Mouse (Mus musculus) liver, embryonic 13.5 days (tissue): Measurements from ENCODE around the gene Olfr56. TPM values are rescaled to one million over a fixed set of nuclear protein-coding genes. Genes with fewer than 3 reads are reported as not detected.
"Not testable (repeated sequence)": the region's sequence is repeated elsewhere in the genome, so short reads cannot be mapped to it uniquely, and the experiment has no call there.

Experiments
- ATAC-seq: fragments of 200-750 bp; cut with Nextera tagmentation; 2 replicates; pipeline ENCODE4 v1.8.0; 2017; ENCODE audit warnings: low read depth, mild to moderate bottlenecking, moderate number of reproducible peaks, moderate library complexity
- DNase-seq: peaks from one replicate; pipeline ENCODE4 v3.0.0; 2022
- H3K27ac ChIP-seq: fragments of 300-500 bp; sonication (generic); 2 replicates; pipeline ENCODE4 v1.5.1; 2015; ENCODE audit warnings: moderate library complexity, mild to moderate bottlenecking, inconsistent platforms
- H3K27me3 ChIP-seq: fragments of 300-500 bp; sonication (generic); 2 replicates; pipeline ENCODE4 v1.6.1; 2015; ENCODE audit warnings: mild to moderate bottlenecking, inconsistent platforms
- H3K36me3 ChIP-seq: fragments of 300-500 bp; sonication (generic); 2 replicates; pipeline ENCODE4 v1.6.1; 2015; ENCODE audit warnings: mild to moderate bottlenecking, inconsistent platforms
- H3K4me1 ChIP-seq: fragments of 300-500 bp; sonication (generic); replicated peaks from 2 replicates; pipeline ENCODE4 v1.6.1; 2015; ENCODE audit warnings: inconsistent platforms
- H3K4me2 ChIP-seq: fragments of 300-500 bp; sonication (generic); 2 replicates; pipeline ENCODE4 v1.6.1; 2015; ENCODE audit warnings: inconsistent platforms, mild to moderate bottlenecking, moderate library complexity
- H3K4me3 ChIP-seq: fragments of 300-500 bp; sonication (generic); replicated peaks from 2 replicates; pipeline ENCODE4 v1.5.1; 2015; ENCODE audit warnings: mild to moderate bottlenecking, inconsistent platforms
- H3K9ac ChIP-seq: fragments of 300-500 bp; sonication (generic); 2 replicates; pipeline ENCODE4 v1.6.1; 2015; ENCODE audit warnings: mild to moderate bottlenecking, inconsistent platforms
- H3K9me3 ChIP-seq: fragments of 300-500 bp; sonication (generic); replicated peaks from 2 replicates; pipeline ENCODE4 v1.6.1; 2016; ENCODE audit warnings: inconsistent platforms
- WGBS: fragments of 180-500 bp; shearing (Covaris S2); methylation state at CpG from one replicate; pipeline ENCODE4 v1.1.7; 2015; ENCODE audit not compliant: insufficient replicate concordance; 5-methylcytosine and 5-hydroxymethylcytosine counted together
- polyA plus RNA-seq: library from polyadenylated mRNA; unstranded; fragments of >200 nt; fragmentation: Nextera tagmentation; extraction: Ambion mirVana; gene quantifications from 2 replicates; pipeline ENCODE4 v1.2.1, GENCODE M21; 2015

The Olfr56 gene
- polyA plus RNA-seq, result 0.05 and 0.12 TPM in 2 replicates

DNA sequence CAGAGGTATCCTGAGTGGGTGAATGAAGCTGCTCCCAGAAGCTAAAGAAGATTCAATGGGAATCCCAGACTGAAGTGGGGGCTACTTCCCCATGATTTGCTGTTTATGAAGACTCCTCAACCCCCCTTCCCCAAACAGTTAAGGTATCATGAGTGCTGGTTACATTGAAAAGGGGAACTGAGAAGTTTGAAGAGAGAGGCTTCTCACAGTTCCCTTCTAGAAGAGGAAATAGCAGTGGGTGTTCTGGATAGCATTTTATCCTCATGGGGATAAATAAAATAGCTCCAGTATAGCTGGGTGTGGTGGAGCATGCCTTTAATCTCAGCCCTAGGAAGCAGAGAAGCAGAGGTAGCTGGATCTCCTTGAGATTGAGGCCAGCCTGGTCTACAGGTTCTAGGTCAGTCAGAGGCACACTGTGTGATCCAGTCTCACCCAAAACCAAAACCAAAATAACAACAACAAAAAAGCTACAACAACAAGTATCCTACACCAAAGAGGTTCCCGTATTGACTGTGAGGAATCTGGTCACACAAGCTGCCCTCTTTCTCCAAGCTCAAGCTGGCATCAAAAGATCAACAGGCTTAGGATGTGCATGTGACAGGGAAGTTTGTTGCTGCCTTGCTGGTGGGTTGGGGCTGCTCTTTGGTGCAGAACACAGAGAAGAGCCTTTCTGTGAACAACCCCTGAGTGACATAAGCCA lies at the start of gene Olfr56:
Gene Olfr56 (plus strand): TSS at position 650 of the 700 bp plus-strand sequence.
- DNase-seq, H3K27ac ChIP-seq, H3K9ac ChIP-seq, H3K4me1 ChIP-seq, H3K9me3 ChIP-seq, H3K27me3 ChIP-seq, H3K4me3 ChIP-seq, H3K36me3 ChIP-seq, ATAC-seq, H3K4me2 ChIP-seq: not testable (repeated sequence)
- WGBS, result no CpG with 5 or more reads among the region's 1 CpGs

DNA sequence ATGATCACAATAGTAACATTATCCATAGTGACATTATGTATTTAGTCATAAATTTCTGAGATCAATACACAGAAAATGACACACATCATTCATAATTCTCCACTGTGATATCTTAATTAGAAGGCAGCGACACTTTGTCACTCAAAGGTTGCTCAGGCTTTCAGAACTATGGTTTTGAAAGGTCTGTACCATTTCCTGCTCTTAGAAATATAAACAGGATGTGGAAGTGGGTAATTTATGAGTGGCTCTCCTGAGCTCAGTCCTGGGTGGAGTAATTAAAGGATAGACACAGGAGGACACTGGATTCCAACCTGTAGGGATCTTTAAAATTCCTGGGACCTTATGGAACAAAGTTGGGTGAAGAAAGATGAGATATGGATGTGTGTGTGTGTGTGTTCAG lies 45.3 kb upstream of the Olfr56 start:
- H3K9me3 ChIP-seq, H3K27ac ChIP-seq, H3K9ac ChIP-seq, H3K4me3 ChIP-seq, H3K4me1 ChIP-seq, ATAC-seq, H3K36me3 ChIP-seq, DNase-seq, H3K27me3 ChIP-seq, H3K4me2 ChIP-seq: not testable (repeated sequence)
- 42% methylated on average over 1 of the region's 1 CpGs for WGBS

DNA sequence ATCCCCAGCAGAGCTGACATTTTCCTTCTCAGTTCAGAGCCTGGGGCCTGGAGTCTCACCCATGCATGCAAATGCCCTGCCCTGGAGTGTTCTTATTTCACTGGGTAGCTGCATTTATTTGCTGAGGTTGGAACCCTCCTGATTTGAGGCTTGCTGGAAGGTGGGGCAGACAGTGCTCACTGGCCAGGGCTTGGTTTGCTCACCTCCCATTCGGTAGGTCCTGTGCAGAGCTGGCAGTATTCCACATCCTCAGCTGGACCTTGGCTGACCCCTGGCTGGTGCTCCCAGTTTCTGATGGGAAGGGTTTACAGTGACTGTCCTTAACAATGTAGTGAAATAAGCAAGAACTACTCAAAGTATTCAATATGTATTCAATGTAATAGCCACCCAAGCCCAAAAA lies 44.8 kb upstream of the Olfr56 start:
- ATAC-seq, result 0 out of 2 replicates have a peak, but pooled peaks have one; percentile 51
- WGBS, result 45% methylated on average over 1 of the region's 1 CpGs

DNA sequence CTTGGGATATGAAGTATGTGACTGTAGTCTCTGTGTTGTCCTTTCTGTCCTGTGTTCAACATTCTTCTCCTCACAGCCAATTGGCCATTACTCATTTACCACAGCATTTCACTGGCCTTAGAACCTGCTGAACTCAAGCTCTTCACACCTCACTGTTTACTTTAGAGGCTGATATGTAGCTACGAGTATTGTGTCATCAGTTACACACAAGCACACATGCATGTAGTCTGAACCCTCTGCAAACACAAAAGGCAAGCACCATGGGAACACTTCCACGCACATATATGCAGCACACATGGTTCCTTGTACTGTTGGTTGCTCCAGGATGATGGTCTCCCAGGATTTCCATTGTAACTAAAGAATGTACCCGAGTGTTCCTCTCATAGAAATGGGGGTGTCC lies 43.4 kb upstream of the Olfr56 start:
- not testable (repeated sequence) for H3K4me1 ChIP-seq, H3K9ac ChIP-seq, H3K4me2 ChIP-seq, H3K4me3 ChIP-seq, H3K36me3 ChIP-seq, H3K27me3 ChIP-seq, H3K9me3 ChIP-seq, ATAC-seq, H3K27ac ChIP-seq, DNase-seq
- WGBS, result no CpG with 5 or more reads among the region's 3 CpGs

More for the DNA sequence above, 44.8 kb upstream of the Olfr56 start:
- not testable (repeated sequence) for H3K4me2 ChIP-seq, H3K36me3 ChIP-seq, H3K4me1 ChIP-seq, DNase-seq, H3K27ac ChIP-seq, H3K9me3 ChIP-seq, H3K27me3 ChIP-seq, H3K9ac ChIP-seq, H3K4me3 ChIP-seq

DNA sequence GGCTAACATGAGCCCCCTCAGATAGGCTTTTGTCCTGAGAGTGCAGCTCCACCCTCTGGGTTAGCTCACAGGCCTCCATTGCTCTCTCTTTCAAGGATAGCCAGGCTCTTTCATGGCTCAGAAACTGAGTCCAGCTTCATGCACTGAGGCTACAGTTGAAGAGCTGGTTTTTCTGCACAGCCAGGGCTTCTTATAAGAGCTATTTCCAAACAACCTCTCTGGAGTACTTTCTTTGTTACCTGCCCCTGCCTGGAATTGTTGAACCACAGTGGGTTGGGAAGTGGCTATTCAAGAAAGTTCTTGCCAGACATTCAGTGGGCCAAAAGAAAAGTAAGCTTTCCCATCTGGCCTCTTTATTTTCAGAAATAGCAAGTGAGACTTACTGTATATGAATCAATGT lies 39.4 kb upstream of the Olfr56 start:
- not testable (repeated sequence) for ATAC-seq

DNA sequence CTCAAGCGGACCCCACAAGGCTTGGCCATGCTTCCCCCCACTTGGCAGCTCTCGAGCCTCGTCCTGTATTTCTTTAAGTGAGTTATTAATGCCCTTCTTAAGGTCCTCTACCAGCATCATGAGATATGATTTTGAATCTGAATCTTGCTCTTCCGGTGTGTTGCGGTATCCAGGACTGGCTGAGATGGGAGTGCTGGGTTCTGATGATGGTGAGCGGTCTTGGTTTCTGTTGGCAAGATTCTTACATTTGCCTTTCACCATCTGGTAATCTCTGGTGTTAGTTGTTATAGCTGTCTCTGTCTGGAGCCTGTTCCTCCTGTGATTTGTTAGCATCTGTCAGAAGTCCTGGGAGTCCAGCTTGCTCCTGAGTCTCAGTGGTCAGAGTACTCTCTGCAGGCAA lies 32.6 kb upstream of the Olfr56 start, which contains the start of gene Psme2b:
Gene Psme2b (minus strand): TSS at position 101 of the 400 bp plus-strand sequence.
- not testable (repeated sequence) for H3K27me3 ChIP-seq, H3K9ac ChIP-seq, H3K36me3 ChIP-seq, ATAC-seq, H3K9me3 ChIP-seq, H3K27ac ChIP-seq, H3K4me3 ChIP-seq, H3K4me1 ChIP-seq, H3K4me2 ChIP-seq, DNase-seq
- 76% methylated on average over 6 of the region's 6 CpGs for WGBS

More for the DNA sequence above, 39.4 kb upstream of the Olfr56 start:
- not testable (repeated sequence) for H3K4me1 ChIP-seq, DNase-seq, H3K36me3 ChIP-seq, H3K4me3 ChIP-seq, H3K27me3 ChIP-seq, H3K4me2 ChIP-seq, H3K27ac ChIP-seq, H3K9me3 ChIP-seq, H3K9ac ChIP-seq

DNA sequence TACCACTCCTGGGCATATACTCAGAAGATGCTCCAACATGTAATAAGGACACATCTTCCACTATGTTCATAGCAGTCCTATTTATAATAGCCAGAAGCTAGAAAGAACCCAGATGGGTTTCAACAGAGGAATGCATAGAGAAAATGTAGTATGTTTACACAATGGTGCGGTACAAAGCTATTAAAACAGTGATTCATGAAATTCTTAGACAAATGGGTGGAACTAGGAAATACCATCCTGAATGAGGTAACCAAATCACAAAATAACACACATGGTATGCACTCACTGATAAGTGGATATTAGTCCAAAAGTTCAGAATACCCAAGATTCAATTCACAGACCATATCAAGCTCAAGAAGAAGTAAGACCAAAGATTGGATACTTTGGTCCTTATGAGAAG lies 4.0 kb upstream of the Olfr56 start:
- H3K4me2 ChIP-seq, ATAC-seq, H3K27me3 ChIP-seq, H3K9me3 ChIP-seq, H3K4me1 ChIP-seq, H3K27ac ChIP-seq, H3K36me3 ChIP-seq, H3K4me3 ChIP-seq, DNase-seq, H3K9ac ChIP-seq: not testable (repeated sequence)
- no CpG with 5 or more reads among the region's 1 CpGs for WGBS

DNA sequence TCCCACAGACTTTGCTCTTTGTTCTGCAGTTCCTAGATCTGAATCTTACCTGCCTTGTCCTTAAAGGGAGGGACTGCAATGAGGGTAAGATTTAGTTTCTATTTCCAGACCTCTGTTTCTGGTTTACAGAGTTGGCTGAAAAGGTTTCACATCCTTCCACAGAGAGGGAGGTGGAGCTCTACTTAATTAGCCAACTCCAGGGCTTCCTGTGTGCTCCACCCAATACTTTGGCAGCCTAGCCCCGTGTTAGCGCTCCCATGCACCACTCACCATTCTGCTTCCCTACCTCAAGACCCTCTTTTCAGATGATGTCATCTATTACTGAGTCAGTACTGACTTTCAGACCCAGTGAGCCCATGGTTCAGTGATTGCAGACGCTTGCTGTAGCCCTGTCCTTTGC lies 562 bp downstream of the Olfr56 start, which contains the start of gene 9930111J21Rik1:
Gene 9930111J21Rik1 (minus strand): TSS at position 148 of the 400 bp plus-strand sequence.
- H3K9me3 ChIP-seq, H3K36me3 ChIP-seq: not testable (repeated sequence)

DNA sequence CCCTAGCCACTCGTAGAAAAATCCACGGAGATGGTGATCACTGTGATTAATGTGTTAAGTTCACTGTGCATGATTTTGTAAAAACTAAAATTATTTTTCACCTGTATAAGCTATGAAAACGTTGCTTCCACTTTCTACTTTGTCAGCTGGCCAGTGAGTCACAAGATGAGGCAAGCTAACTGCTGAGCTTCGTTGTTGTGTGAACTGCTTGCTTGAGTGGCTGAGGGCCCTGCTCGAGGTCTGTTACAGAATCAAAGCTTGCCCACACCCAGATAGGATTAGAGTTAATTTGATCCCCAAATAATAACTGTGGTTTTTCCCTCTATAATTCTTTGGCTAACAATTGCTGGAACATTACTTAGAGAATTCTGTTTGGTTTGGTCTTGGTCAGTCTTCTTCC lies 1.4 kb downstream of the Olfr56 start:
- H3K27ac ChIP-seq, H3K36me3 ChIP-seq, H3K9me3 ChIP-seq, H3K4me1 ChIP-seq, H3K27me3 ChIP-seq, DNase-seq, H3K9ac ChIP-seq, H3K4me2 ChIP-seq, ATAC-seq, H3K4me3 ChIP-seq: not testable (repeated sequence)
- no CpG with 5 or more reads among the region's 5 CpGs for WGBS

More for the DNA sequence above, 562 bp downstream of the Olfr56 start, which contains the start of gene 9930111J21Rik1:
- H3K4me3 ChIP-seq, H3K27ac ChIP-seq, H3K4me1 ChIP-seq, DNase-seq, H3K27me3 ChIP-seq, H3K9ac ChIP-seq, H3K4me2 ChIP-seq, ATAC-seq: not testable (repeated sequence)
- WGBS, result no CpG with 5 or more reads among the region's 3 CpGs

DNA sequence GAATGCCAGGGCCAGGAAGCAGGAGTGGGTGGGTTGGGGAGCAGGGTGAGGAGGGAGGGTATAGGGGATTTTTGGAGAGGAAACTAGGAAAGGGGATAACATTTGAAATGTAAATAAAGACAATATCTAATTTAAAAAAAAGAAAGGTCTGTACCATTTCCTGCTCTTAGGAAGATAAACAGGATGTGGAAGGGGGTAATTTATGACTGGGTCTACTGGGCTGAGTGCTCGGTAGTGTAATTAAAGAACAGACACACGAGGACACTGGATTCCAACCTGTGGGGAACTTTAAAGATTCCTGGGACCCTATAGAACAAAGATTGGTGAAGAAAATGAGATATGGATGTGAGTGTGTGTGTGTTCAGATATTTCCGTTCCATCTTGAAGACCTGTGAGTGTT lies 4.2 kb downstream of the Olfr56 start:
- not testable (repeated sequence) for H3K27me3 ChIP-seq, H3K36me3 ChIP-seq, H3K4me3 ChIP-seq, H3K9me3 ChIP-seq, H3K27ac ChIP-seq, H3K4me1 ChIP-seq, H3K4me2 ChIP-seq, DNase-seq, ATAC-seq, H3K9ac ChIP-seq
- no CpG with 5 or more reads among the region's 3 CpGs for WGBS

DNA sequence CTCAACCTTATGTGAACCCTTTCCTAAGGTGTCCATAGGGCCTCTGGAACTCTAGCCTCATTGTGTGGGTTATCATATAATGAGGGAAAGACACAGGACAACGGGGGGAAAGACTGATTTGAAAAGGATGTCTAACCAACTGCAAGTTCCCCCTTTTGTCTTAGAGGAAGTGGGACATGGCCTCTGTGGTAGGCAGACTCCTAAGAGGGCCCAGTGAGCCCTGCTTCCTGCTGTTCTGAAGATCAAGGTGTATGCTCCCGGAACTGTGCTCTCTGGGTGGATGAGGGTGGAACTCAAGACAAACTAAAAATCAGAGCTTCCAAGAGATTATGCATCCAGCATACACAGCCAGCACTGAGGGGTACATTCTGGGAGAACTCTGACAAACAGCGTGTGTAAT lies 9.5 kb downstream of the Olfr56 start:
- not testable (repeated sequence) for H3K9me3 ChIP-seq, DNase-seq, ATAC-seq

DNA sequence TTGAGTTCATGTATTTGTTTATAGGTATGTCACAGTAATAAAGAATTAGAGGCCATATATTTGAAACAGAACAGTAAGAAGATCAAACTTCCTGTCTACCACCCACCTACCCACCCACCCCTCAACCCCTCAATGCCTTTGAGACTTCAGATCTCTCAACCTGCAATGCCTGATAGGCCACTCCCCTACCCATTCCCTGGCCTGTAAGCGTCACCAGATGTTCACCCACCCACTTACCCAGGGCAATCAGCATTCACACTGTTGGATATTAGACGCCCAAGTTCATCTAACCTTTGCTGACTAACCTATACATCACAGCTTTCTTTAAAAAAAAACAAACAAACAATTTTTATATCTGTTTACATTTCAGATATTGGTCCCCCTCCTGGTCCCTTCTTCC lies 11.3 kb downstream of the Olfr56 start:
- H3K4me2 ChIP-seq, DNase-seq, H3K9ac ChIP-seq, H3K4me3 ChIP-seq, H3K27ac ChIP-seq, H3K27me3 ChIP-seq, H3K9me3 ChIP-seq, H3K36me3 ChIP-seq, ATAC-seq: not testable (repeated sequence)
- 45% methylated on average over 2 of the region's 2 CpGs for WGBS
- peaks cover 17% of the 10 kb centered on the region for H3K4me1 ChIP-seq

More for the DNA sequence above, 9.5 kb downstream of the Olfr56 start:
- H3K36me3 ChIP-seq, H3K27me3 ChIP-seq, H3K4me3 ChIP-seq, H3K4me2 ChIP-seq, H3K4me1 ChIP-seq, H3K9ac ChIP-seq, H3K27ac ChIP-seq: not testable (repeated sequence)
- WGBS, result 36% methylated on average over 2 of the region's 3 CpGs
